Mouse (Mus musculus) erythroblast, embryonic 14.5 days (primary cell): ENCODE measurements at regions not wholly inside any gene's neighbourhood (a gene's known extent, or its start where the extent isn't known, plus 50 kb on each side); places are given as distances from the start of the nearest gene placed in this dataset.

Experiments used
- H3K27me3 ChIP-seq: 2 replicates; pipeline ENCODE4 v1.6.1; 2012; ENCODE audit warnings: inconsistent platforms; ENCODE audit not compliant: control insufficient read depth
- H3K36me3 ChIP-seq: 2 replicates; pipeline ENCODE4 v1.6.1; 2012; ENCODE audit warnings: mild to moderate bottlenecking, inconsistent platforms; ENCODE audit not compliant: control insufficient read depth
- H3K4me1 ChIP-seq: 2 replicates; pipeline ENCODE4 v1.6.1; 2012; ENCODE audit warnings: inconsistent platforms; ENCODE audit not compliant: control insufficient read depth
- H3K4me3 ChIP-seq: replicated peaks from 2 replicates; pipeline ENCODE3; 2012; ENCODE audit warnings: moderate library complexity, mild to moderate bottlenecking, inconsistent platforms
- H3K9me3 ChIP-seq: 2 replicates; pipeline ENCODE4 v1.6.1; 2012; ENCODE audit warnings: low read length, inconsistent platforms, mixed read lengths; ENCODE audit not compliant: control insufficient read depth
- GATA1 ChIP-seq: IDR thresholded peaks from 2 replicates; pipeline ENCODE4 v1.6.1; 2012; ENCODE audit warnings: low read length, inconsistent platforms, mixed read lengths
- TAL1 ChIP-seq: IDR thresholded peaks from 3 replicates; pipeline ENCODE4 v1.6.1; 2012; ENCODE audit warnings: low read length, inconsistent platforms, mixed read lengths

DNA sequence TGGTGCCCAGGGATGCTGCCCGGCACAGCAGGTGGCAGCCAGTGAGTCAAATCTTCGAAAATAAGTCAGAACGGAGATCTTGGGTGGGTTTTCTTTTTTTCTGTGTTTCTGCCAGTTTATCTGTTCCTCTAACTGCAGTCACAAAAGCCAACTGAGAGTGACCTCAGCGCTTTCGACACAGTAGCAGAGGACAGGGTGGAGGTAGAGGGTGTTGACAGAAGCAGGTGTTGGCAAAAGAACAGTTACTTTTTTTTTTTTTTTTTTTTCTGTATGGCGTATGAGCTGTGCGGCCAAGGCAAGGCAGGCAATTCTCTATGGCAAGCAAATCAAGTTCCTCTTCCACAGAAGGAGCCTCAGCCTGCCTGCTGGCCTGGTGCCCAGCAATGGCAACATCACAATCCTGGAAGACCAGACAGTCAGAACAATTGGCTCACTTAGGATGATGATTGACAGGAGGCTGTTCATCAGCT lies 93.6 kb downstream of the Foxb1 start:
- H3K27me3 ChIP-seq, result peaks cover 46% of the 10 kb centered on the region
- H3K4me1 ChIP-seq, result no peaks in the 10 kb centered on the region
- no peaks in the 10 kb centered on the region for H3K36me3 ChIP-seq
- H3K4me3 ChIP-seq, result no peak overlapping the region
- no peaks in the 10 kb centered on the region for H3K9me3 ChIP-seq
- TF ChIP-seq GATA1 (no peak), TAL1 (no peak)

DNA sequence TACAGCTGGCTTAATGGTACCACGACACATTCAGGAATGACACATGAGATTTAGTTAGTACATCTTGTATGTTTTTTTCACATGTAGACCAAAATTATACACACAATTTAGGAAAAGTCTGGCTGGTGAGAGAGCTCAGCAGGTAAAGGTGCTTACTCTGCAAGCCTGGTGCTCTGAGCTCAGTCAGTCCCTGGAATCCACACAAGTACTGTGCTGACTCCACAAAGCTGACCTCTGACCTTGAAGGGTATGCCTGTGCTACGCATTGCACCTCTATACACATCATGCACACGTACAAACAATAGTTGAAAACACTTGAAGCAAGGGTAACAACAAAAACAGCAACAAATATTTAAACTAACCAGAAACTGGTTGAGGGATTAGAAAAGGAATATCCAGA lies 96.5 kb downstream of the Foxb1 start:
- H3K9me3 ChIP-seq, result no peaks in the 10 kb centered on the region; the same call in 1 of the 2 replicates
- no peaks in the 10 kb centered on the region for H3K36me3 ChIP-seq
- no peaks in the 10 kb centered on the region for H3K4me1 ChIP-seq
- H3K4me3 ChIP-seq, result no peak overlapping the region
- H3K27me3 ChIP-seq, result peaks cover 21% of the 10 kb centered on the region
- no peak for TF ChIP-seq GATA1
- no peak for TF ChIP-seq TAL1

DNA sequence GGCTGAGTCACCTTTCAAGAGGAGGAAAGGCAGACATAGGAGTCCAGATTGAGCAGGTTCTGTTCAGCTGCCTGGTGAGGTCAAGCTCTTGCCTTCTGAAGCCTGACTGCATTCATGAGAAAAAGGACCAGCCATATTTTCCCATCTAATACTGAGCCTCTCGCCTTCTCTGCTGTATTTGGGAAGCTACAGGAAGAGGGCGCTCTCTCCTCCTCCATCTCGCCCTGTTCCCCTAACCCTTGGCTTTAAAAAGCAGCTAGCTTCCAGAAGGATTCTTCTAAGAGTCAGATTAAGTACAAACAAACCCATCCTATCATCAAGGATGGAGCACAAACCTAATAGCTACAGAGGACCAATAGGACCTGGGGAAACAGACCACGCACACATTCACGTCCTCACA lies 98.3 kb downstream of the Foxb1 start:
- H3K36me3 ChIP-seq, result no peaks in the 10 kb centered on the region
- H3K27me3 ChIP-seq, result peaks cover 3% of the 10 kb centered on the region; the same call in 1 of the 2 replicates
- H3K4me1 ChIP-seq, result no peaks in the 10 kb centered on the region
- no peak for TF ChIP-seq TAL1
- no peak overlapping the region for H3K4me3 ChIP-seq
- H3K9me3 ChIP-seq, result no peaks in the 10 kb centered on the region; the same call in 1 of the 2 replicates

DNA sequence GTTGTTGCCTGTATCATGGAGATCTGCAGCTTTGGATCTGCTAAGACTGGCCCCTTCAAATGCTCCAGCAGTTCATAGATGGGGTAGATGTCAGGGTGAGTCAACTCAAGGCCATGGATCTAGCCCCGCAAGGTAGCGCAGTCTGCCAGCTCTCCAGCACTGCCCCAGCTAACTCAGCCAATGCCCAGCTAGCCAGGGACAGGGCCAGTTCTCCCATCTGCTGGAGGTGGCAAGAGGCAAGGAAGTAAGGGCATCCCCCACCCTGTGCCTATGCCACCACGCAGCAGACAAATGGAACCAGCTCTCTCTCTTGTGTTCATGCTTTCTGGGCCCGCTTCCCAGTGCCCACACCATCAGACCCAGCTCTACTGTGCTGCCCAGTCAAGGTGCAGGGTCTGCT lies 102.5 kb downstream of the Foxb1 start:
- Histone ChIP-seq H3K4me1 (no peaks in the 10 kb centered on the region), H3K27me3 (no peaks in the 10 kb centered on the region), H3K4me3 (no peak overlapping the region), H3K9me3 (no peaks in the 10 kb centered on the region; the same call in 1 of the 2 replicates), H3K36me3 (no peaks in the 10 kb centered on the region)
- TF ChIP-seq GATA1 (no peak), TAL1 (no peak)

DNA sequence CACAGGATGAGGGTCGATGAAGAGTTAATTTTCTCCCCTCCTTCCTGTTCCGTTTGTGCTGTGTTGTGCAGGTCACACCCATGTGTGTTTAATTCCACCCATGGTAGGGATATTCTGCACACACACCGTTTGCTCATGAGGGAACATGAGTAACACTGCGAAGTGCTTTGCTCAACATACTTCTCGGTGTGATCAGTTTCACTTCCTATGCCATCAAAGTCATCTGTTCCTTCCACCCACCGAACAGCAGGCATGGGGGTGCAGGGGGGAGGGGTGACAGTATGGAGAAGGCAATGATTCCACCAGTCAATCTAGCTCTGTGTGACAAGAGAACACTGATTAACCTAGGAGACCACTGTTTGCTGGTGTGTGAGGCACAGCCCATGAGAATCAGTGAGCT lies 104.7 kb downstream of the Foxb1 start:
- H3K27me3 ChIP-seq, result no peaks in the 10 kb centered on the region
- no peaks in the 10 kb centered on the region for H3K36me3 ChIP-seq
- no peaks in the 10 kb centered on the region for H3K4me1 ChIP-seq
- H3K9me3 ChIP-seq, result no peaks in the 10 kb centered on the region; the same call in 1 of the 2 replicates
- H3K4me3 ChIP-seq, result no peak overlapping the region
- no peak for TF ChIP-seq GATA1
- no peak for TF ChIP-seq TAL1

DNA sequence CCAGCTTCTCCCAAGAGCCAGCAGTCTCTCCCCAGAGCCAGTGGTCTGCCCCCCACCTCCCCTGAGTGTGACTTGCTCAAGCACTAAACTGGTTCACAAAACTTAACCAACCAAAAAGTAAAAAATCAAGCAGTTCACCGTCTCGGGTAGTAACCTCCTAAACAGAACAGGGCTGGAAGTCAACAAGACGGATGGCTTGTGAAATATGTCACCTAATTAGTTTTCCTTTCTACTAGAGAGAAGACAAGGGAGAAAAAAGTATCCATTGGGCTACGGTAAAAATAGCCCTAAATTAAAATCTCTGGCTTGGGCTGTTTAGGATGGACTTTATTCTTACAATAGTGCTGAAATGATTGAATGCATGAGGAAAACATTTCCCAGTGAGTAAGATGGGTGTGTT lies 108.6 kb downstream of the Foxb1 start:
- H3K36me3 ChIP-seq, result no peaks in the 10 kb centered on the region
- no peaks in the 10 kb centered on the region for H3K27me3 ChIP-seq
- no peaks in the 10 kb centered on the region; the same call in 1 of the 2 replicates for H3K9me3 ChIP-seq
- H3K4me3 ChIP-seq, result no peak overlapping the region
- H3K4me1 ChIP-seq, result no peaks in the 10 kb centered on the region
- no peak for TF ChIP-seq TAL1
- TF ChIP-seq GATA1, result no peak

DNA sequence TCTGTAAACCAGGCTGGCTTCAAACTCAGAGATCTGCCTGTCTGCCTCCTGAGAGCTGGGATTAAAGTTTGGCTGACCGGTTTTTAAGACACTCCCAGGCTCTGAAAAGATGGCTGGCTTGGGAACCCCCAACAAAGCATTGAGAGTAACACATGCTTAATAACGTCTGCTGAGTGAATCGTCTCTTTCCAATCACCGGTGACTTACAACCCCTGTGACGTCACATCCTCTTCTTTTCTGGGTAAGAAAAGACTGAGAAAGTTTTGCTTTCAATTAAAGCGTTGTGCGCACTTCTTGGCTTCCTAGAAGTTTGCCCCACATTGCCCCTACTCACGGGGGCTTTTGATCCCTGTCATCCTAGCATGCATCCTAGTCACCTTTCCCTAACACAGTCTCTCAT lies 109.1 kb downstream of the Foxb1 start:
- Histone ChIP-seq H3K4me1 (no peaks in the 10 kb centered on the region), H3K4me3 (no peak overlapping the region), H3K9me3 (no peaks in the 10 kb centered on the region; the same call in 1 of the 2 replicates), H3K36me3 (no peaks in the 10 kb centered on the region), H3K27me3 (no peaks in the 10 kb centered on the region)
- TF ChIP-seq GATA1, result no peak
- no peak for TF ChIP-seq TAL1

DNA sequence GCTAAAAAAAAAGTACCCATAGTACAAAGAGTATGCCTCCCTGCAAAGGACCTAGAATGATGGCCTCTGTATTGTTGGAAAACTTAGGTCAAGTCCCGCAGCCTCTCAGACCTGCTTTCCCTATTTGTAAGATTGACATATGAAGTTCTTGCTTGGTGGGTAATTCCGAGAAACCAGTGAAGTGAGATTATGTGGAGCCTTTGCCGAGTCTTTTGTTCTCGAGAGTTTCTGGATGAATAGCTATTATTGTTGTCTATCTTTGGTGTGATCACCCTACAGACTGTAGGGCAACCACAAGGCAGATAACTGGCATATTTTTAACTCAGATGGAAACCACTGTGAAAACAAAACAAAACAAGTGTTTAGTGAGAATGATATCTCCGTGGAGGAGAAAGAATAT lies 118.1 kb downstream of the Foxb1 start:
- Histone ChIP-seq H3K4me1 (no peaks in the 10 kb centered on the region), H3K9me3 (no peaks in the 10 kb centered on the region), H3K27me3 (no peaks in the 10 kb centered on the region), H3K36me3 (no peaks in the 10 kb centered on the region), H3K4me3 (no peak overlapping the region)
- TF ChIP-seq GATA1, result no peak

DNA sequence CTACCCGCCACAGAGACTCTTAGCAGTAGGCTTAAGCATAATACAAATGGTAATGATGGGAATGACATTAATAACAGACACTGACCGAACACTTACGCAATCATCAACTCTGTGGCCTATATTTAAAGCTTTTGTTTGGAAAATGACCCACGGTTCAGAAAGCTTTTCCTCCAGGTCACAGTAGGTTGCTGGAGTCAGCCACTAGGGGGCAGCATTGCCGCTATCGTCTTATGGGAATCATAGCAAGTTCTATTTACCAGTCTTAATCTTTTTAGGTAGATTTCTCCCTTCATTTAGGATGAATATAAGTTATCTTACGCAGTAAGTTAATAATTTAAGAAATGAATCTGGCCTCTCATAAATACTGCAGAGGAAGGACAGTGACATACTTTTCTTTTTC lies 137.4 kb downstream of the Foxb1 start:
- H3K27me3 ChIP-seq, result no peaks in the 10 kb centered on the region
- no peak overlapping the region for H3K4me3 ChIP-seq
- TF ChIP-seq TAL1, result no peak
- no peak for TF ChIP-seq GATA1

DNA sequence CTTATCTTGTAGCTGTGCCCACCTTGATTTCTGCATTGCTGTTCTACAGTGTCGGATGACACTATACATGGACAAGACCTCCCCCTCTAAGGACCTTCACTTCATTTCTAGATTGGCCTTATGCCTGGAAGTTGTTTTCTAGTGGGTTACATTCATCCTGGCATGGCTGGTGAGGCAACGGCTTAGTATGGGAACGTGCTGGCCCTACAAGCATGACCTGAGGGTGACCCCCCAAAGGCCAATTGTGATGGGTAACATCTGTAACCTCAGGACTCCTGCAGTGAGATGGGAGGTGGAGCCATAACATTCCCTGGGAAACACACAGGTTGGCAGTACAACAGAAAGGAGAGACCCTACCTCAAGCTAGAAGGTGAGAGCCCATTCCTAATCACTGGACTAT lies 139.7 kb downstream of the Foxb1 start:
- Histone ChIP-seq H3K36me3 (no peaks in the 10 kb centered on the region), H3K4me1 (no peaks in the 10 kb centered on the region), H3K4me3 (no peak overlapping the region), H3K27me3 (no peaks in the 10 kb centered on the region), H3K9me3 (no peaks in the 10 kb centered on the region; the same call in 1 of the 2 replicates)
- TF ChIP-seq TAL1 (no peak), GATA1 (no peak)

More for the DNA sequence above, 137.4 kb downstream of the Foxb1 start:
- no peaks in the 10 kb centered on the region for H3K36me3 ChIP-seq
- no peaks in the 10 kb centered on the region; the same call in 1 of the 2 replicates for H3K9me3 ChIP-seq
- H3K4me1 ChIP-seq, result no peaks in the 10 kb centered on the region
